Mouse (Mus musculus) heart, postnatal 4 days (tissue): ENCODE measurements around the gene Castor2. TPM values are rescaled to one million over a fixed set of nuclear protein-coding genes. Genes with fewer than 3 reads are reported as not detected.

ENCODE experiments used
- DNase-seq: peaks from one replicate; pipeline ENCODE4 v3.0.0; 2021
- total RNA-seq, 2 experiments: library from RNA; stranded (reverse); gene quantifications; 2 replicates each; pipeline ENCODE4 v1.2.3; 2021

The Castor2 gene
- total RNA-seq, 2 experiments from 2014 or later = 15.9 to 16.8 TPM

GRCm38 (mm10) chr5:134166642-134167041 is 67.1 kb downstream of the Castor2 start:
- DNase-seq = no peak

GRCm38 (mm10) chr5:134168033-134168432 is 68.5 kb downstream of the Castor2 start:
- no peak for DNase-seq

GRCm38 (mm10) chr5:134169231-134169630 is 69.7 kb downstream of the Castor2 start:
- DNase-seq = no peak

GRCm38 (mm10) chr5:134170167-134170566 is 70.7 kb downstream of the Castor2 start:
- no peak for DNase-seq

GRCm38 (mm10) chr5:134173206-134173605 is 73.7 kb downstream of the Castor2 start:
- DNase-seq = peak; percentile 53

GRCm38 (mm10) chr5:134175696-134176095 is 76.2 kb downstream of the Castor2 start:
- no peak for DNase-seq

- DNase-seq = peak; percentile 87
Measured at GRCm38 (mm10) chr5:134176169-134176881, 76.8 kb downstream of the Castor2 start, which contains the start of gene Rcc1l. Rcc1l (minus strand) TSS chr5:134176774.

GRCm38 (mm10) chr5:134178536-134178935 is 79.0 kb downstream of the Castor2 start:
- no peak for DNase-seq

GRCm38 (mm10) chr5:134179871-134180270 is 80.4 kb downstream of the Castor2 start:
- DNase-seq = peak; percentile 89

- DNase-seq = no peak
Measured at GRCm38 (mm10) chr5:134182172-134182571, 82.7 kb downstream of the Castor2 start.

GRCm38 (mm10) chr5:134182735-134183134 is 83.2 kb downstream of the Castor2 start:
- peak; percentile 40 for DNase-seq

GRCm38 (mm10) chr5:134183162-134183561 is 83.7 kb downstream of the Castor2 start:
- DNase-seq = no peak

- DNase-seq = peak; percentile 99
Measured at GRCm38 (mm10) chr5:134183880-134184808, 84.6 kb downstream of the Castor2 start, which contains the start of gene Gtf2ird2. Gtf2ird2 (plus strand) TSS chr5:134184019.

- DNase-seq = no peak
Measured at GRCm38 (mm10) chr5:134186059-134186458, 86.5 kb downstream of the Castor2 start.

- peak; percentile 64 for DNase-seq
Measured at GRCm38 (mm10) chr5:134186961-134187731, 87.6 kb downstream of the Castor2 start.

GRCm38 (mm10) chr5:134188571-134188970 is 89.1 kb downstream of the Castor2 start:
- DNase-seq = no peak

GRCm38 (mm10) chr5:134193664-134194063 is 94.2 kb downstream of the Castor2 start:
- no peak for DNase-seq

Other genes starting within 250 kb of the Castor2 start
- 10 to 100 TPM; 26.9 to 30.6 TPM for gene Rcc1l, start 77.1 kb downstream of the Castor2 start, total RNA-seq
- 1 to 10 TPM; 6.9 to 9.3 TPM for gene Gtf2ird2, start 84.3 kb downstream of the Castor2 start, total RNA-seq
- 1 to 10 TPM; 2.1 to 2.5 TPM for gene Ncf1, start 129.9 kb downstream of the Castor2 start, total RNA-seq
- 100 to 1,000 TPM; 198 to 199 TPM for gene Gtf2i, start 215.0 kb downstream of the Castor2 start, total RNA-seq